Mouse (Mus musculus) erythroblast, embryonic 14.5 days (primary cell): ENCODE data around the gene Tpd52l2.

Experiments used
- GATA1 ChIP-seq: IDR thresholded peaks from 2 replicates; pipeline ENCODE4 v1.6.1; 2012; ENCODE audit warnings: low read length, inconsistent platforms, mixed read lengths
- TAL1 ChIP-seq: IDR thresholded peaks from 3 replicates; pipeline ENCODE4 v1.6.1; 2012; ENCODE audit warnings: low read length, inconsistent platforms, mixed read lengths

- no peak for TF ChIP-seq GATA1
- TF ChIP-seq TAL1 = no peak
Measured at GRCm38 (mm10) chr2:181493156-181493927, 3.6 kb upstream of the Tpd52l2 start, which contains the start of gene Abhd16b.
